Mouse (Mus musculus): ENCODE data around the gene Klf15.
A peak's percentile ranks its signal among the peaks of the same experiment; 100 is the strongest.

Gene Klf15

GRCm38 (mm10) chr6:90491956-90492744, 29.8 kb downstream of the Klf15 start:
- no peak for DNase-seq (ENCODE audit: low read depth)

GRCm38 (mm10) chr6:90494155-90494554, 31.8 kb downstream of the Klf15 start:
- no peak for DNase-seq (ENCODE audit: low read depth)

GRCm38 (mm10) chr6:90494566-90494965, 32.2 kb downstream of the Klf15 start:
- no peak for DNase-seq (ENCODE audit: low read depth)

- no peak for DNase-seq (ENCODE audit: low read depth)
Measured at GRCm38 (mm10) chr6:90495282-90495912, 33.0 kb downstream of the Klf15 start.

GRCm38 (mm10) chr6:90496217-90496616, 33.8 kb downstream of the Klf15 start:
- DNase-seq (ENCODE audit: low read depth): no peak

DNA sequence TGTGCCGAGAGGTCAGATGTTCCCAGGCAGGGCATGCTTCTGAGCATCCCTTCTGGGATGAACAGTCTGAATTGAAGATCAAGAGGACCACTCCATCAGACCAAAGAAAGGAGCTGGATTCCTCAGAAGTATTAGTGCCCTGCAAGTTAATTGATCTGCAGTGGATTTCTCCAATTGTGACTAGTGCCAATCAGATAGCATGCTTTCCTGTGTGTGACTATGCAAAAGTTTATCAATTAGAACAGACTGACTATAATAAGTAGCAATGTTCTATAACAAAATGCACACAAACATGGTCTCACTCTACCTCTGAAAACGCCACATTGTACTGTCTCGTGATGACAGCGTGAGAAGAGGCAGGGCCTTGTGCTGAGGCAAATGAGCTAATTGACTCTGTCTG, 37.1 kb downstream of the Klf15 start:
- DNase-seq (ENCODE audit: low read depth): no peak

- no peak for DNase-seq (ENCODE audit: low read depth)
Measured at GRCm38 (mm10) chr6:90501222-90501940, 39.0 kb downstream of the Klf15 start.

DNA sequence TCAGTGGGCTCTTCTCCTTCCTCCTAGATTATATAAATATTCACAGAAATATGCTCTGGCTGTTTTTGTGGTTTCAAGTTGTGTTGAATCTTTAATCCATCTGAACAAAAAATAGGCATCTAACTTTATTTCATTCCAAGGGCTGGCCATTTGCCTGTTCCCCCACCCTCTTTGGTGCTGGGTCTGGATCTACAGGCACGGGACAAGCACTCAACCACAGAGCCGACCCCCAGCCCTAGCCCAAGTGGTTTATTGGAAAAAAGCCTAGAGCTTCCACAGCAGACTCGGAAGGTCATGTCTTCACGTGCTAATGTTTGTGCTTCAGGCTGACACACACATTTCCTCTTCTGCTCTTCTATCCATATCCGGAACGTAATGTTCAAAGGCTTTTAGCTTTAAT, 43.5 kb downstream of the Klf15 start:
- no peak for DNase-seq (ENCODE audit: low read depth)

- no peak for DNase-seq (ENCODE audit: low read depth)
Measured at GRCm38 (mm10) chr6:90506673-90507311, 44.4 kb downstream of the Klf15 start.

- DNase-seq (ENCODE audit: low read depth): no peak
Measured at GRCm38 (mm10) chr6:90507443-90507842, 45.1 kb downstream of the Klf15 start.

DNA sequence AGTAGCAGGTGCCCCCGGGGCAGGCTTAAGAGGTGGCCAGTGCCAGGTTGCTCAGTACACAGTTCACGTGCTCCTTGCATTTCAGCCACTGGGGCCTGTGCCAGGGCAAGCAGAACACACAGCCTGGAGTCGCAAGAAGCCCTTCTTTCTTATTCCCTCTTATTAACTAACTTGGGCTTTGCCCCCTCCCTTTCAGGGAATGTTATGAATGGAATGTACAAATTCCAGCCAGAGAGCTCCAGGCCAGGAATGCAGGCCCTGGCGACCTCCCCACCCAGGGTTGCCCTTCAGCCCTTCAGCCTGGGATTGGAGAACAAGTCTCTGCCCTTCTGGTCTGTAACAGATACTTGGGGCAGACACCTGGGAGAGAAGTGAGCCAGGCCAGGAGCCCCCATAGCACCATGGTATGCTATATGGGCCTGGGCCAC, 45.8 kb downstream of the Klf15 start:
- DNase-seq (ENCODE audit: low read depth): no peak

- DNase-seq (ENCODE audit: low read depth): no peak
Measured at GRCm38 (mm10) chr6:90509085-90509484, 46.7 kb downstream of the Klf15 start.

GRCm38 (mm10) chr6:90512416-90512815, 50.0 kb downstream of the Klf15 start:
- no peak for DNase-seq (ENCODE audit: low read depth)

GRCm38 (mm10) chr6:90513074-90513856, 50.9 kb downstream of the Klf15 start:
- DNase-seq (ENCODE audit: low read depth): no peak

DNA sequence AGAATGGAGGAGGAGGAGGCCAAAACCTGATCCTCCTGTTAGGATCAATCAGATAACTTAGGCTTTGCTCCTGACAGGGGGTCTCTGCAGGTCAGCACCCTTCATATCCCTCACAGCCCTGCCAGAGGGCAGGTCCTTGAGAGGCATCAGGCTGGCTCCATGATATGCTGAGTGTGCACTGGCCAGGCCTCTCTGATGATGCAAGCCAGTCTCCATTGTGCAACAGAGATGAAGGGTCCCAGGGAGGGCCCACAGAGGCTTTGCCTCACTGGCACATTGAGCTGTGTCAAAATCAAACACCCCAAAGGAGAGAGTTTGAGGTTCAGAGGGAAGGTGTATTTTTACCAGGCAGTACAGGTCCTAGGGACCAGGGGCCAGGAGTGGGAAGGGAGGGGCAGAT, 52.0 kb downstream of the Klf15 start:
- no peak for DNase-seq (ENCODE audit: low read depth)

- DNase-seq (ENCODE audit: low read depth): peak; percentile 37
Measured at GRCm38 (mm10) chr6:90514883-90515405, 52.6 kb downstream of the Klf15 start.

- DNase-seq (ENCODE audit: low read depth): no peak
Measured at GRCm38 (mm10) chr6:90518892-90519291, 56.5 kb downstream of the Klf15 start.

GRCm38 (mm10) chr6:90519375-90519774, 57.0 kb downstream of the Klf15 start:
- DNase-seq (ENCODE audit: low read depth): no peak
